Mouse (Mus musculus) hindbrain, embryonic 16.5 days (tissue): ENCODE measurements around the gene Cyp11a1. TPM values are rescaled to one million over a fixed set of nuclear protein-coding genes. Genes with fewer than 3 reads are reported as not detected.

Experiments used
- ATAC-seq: fragments of 200-750 bp; cut with Nextera tagmentation; 2 replicates; pipeline ENCODE4 v1.8.0; 2017; ENCODE audit warnings: moderate TSS enrichment, moderate library complexity
- H3K27ac ChIP-seq: fragments of 300-500 bp; sonication (generic); 2 replicates; pipeline ENCODE4 v1.5.1; 2014; ENCODE audit warnings: low read depth, mild to moderate bottlenecking, control low read depth, low read length, moderate library complexity
- H3K27me3 ChIP-seq: fragments of 300-500 bp; sonication (generic); replicated peaks from 2 replicates; pipeline ENCODE4 v1.6.1; 2014; ENCODE audit warnings: low read length; ENCODE audit not compliant: control insufficient read depth, insufficient read depth
- H3K36me3 ChIP-seq: fragments of 300-500 bp; sonication (generic); 2 replicates; pipeline ENCODE4 v1.6.1; 2014; ENCODE audit warnings: mild to moderate bottlenecking, low read length, moderate library complexity, mixed read lengths; ENCODE audit not compliant: control insufficient read depth, insufficient read depth
- H3K4me1 ChIP-seq: fragments of 300-500 bp; sonication (generic); 2 replicates; pipeline ENCODE4 v1.6.1; 2014; ENCODE audit warnings: low read depth, low read length; ENCODE audit not compliant: control insufficient read depth, insufficient read depth
- H3K4me2 ChIP-seq: fragments of 300-500 bp; sonication (generic); 2 replicates; pipeline ENCODE4 v1.6.1; 2014; ENCODE audit warnings: mild to moderate bottlenecking, low read length, control low read depth, moderate library complexity
- H3K4me3 ChIP-seq: fragments of 300-500 bp; sonication (generic); 2 replicates; pipeline ENCODE4 v1.5.1; 2014; ENCODE audit warnings: mild to moderate bottlenecking, low read length, control low read depth, moderate library complexity
- H3K9ac ChIP-seq: fragments of 300-500 bp; sonication (generic); 2 replicates; pipeline ENCODE4 v1.6.1; 2014; ENCODE audit warnings: low read depth, mild to moderate bottlenecking, control low read depth, low read length, moderate library complexity
- H3K9me3 ChIP-seq: fragments of 300-500 bp; sonication (generic); 2 replicates; pipeline ENCODE4 v1.6.1; 2014; ENCODE audit warnings: mild to moderate bottlenecking, low read length, moderate library complexity; ENCODE audit not compliant: control insufficient read depth
- whole genome bisulfite sequencing: fragments of 180-500 bp; shearing (Covaris S2); extraction: QIAGEN DNeasy Blood & Tissue Kit; methylation state at CpG from one replicate; pipeline ENCODE4 v1.1.7; 2014; 5-methylcytosine and 5-hydroxymethylcytosine counted together
- polyA plus RNA-seq: library from polyadenylated mRNA; unstranded; fragments of >200 nt; fragmentation: Nextera tagmentation; extraction: Ambion mirVana; gene quantifications from 2 replicates; pipeline ENCODE4 v1.2.1, GENCODE M21; 2015

Cyp11a1 gene
- polyA plus RNA-seq, 1 experiment from 2014 or later, result 2.4 TPM

DNA sequence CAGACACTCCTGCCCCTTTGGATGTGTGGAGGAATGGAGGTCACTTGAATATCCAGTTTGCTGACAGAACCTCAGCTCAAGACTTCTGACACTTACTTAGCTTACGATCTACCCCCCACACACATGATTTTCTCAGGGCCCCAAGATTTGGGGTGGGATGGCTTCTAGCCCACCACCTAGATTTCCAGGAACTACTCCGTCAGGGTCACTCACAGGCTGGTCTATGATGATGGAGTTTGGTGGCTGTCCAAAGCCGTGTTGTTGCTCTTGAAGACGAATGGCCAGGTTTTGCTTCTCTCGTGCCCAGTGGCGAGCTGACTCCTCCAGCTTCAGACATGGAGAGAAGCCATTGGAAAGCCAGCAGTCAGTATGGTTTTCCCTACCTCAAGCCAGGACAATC, 23.4 kb downstream of the Cyp11a1 start:
- H3K27me3 ChIP-seq, result no peaks in the 10 kb centered on the region
- WGBS, result 93% methylated on average over 6 of the region's 6 CpGs

DNA sequence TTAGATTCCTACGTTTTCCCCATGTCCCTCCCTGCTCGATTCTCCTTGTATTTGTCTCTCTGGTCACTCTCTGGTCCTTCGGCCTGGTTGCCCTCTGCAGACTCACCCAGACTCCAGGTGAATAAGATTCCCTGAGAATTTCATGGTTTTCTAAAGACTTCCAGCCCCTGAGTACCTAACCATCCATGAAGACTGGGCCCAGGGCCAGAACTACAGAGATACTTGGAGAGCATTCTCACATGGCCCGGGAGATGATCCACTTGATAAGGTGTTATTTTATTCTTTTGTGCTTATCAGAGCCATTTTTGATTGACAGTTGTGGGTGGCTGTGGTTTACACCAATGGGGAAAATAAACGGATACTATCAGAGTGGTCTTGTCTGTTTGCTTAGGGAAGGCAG, 25.7 kb downstream of the Cyp11a1 start:
- H3K27me3 ChIP-seq, result peaks cover 3% of the 10 kb centered on the region; the same call in 1 of the 2 replicates
- no peaks in the 10 kb centered on the region for H3K9me3 ChIP-seq
- H3K9ac ChIP-seq, result no peak overlapping the region
- no peak overlapping the region for H3K4me3 ChIP-seq
- no peak for ATAC-seq
- H3K4me2 ChIP-seq, result no peak overlapping the region
- no peaks in the 10 kb centered on the region for H3K36me3 ChIP-seq
- H3K27ac ChIP-seq, result no peak overlapping the region
- WGBS, result 81% methylated on average over 5 of the region's 5 CpGs
- H3K4me1 ChIP-seq, result no peaks in the 10 kb centered on the region

More for the DNA sequence above, 23.4 kb downstream of the Cyp11a1 start:
- Histone ChIP-seq H3K9me3 (no peaks in the 10 kb centered on the region), H3K4me3 (no peak overlapping the region), H3K27ac (no peak overlapping the region), H3K4me2 (no peak overlapping the region), H3K9ac (no peak overlapping the region), H3K36me3 (no peaks in the 10 kb centered on the region), H3K4me1 (no peaks in the 10 kb centered on the region)
- ATAC-seq, result no peak

DNA sequence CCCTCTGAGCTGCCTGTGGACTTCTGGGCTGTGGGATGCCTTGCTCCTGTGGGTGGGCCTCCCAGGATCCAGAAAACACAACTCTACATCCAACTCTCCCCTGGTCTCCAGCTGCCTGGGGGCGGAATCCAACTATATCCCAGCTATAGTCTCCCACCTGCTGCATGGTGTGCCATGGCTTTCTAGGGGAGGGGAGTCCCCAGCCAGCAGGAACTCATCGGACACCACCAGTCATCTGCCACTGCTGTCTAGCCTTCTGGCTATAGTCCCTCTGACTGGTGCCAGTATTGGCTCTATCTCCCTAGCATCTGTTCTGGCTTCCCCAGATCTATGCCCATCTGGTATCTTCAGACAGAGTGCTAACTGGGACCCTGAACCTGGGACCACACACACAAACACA, 29.3 kb downstream of the Cyp11a1 start:
- Histone ChIP-seq H3K9me3 (no peaks in the 10 kb centered on the region), H3K9ac (no peak overlapping the region), H3K27ac (no peak overlapping the region), H3K27me3 (peaks cover 14% of the 10 kb centered on the region), H3K4me3 (no peak overlapping the region), H3K36me3 (no peaks in the 10 kb centered on the region), H3K4me2 (no peak overlapping the region), H3K4me1 (no peaks in the 10 kb centered on the region; the same call in 1 of the 2 replicates)
- peak; percentile 53 for ATAC-seq
- 40% methylated on average over 2 of the region's 2 CpGs for WGBS

DNA sequence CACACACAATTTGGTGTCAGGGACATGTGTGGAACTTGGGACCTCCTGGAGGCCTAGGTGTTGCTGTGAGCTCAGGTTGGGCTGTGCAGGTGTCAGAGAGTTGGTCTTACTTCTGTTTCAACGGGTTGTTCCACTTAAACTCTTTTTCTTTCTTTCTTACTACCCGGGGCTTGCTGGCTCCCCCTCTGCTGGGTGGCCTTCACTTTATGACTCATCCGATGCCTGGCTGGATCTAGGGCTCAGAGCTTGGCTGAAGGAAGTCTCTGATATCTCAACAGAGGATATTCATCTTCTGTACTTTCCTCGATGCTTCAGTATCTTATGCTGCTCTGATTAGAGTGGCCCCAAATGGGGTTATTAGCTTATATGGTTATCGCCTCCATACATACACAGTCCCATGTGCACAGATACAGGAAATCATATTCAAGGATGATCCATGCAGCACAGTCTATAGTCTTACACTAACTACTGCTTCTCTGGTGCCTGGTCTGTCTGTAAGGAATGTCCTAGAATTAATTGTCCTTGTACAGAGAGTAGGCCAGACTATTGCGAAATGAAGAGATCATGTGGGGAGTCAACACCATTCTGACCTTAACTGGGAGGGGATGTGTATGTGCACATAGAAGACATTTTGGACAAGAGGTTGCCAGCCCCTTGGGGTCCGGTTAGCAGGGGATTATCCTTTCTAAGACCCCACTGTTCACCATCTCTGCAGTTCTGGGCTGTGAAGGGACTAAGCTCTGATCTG, 29.9 kb downstream of the Cyp11a1 start:
- H3K4me3 ChIP-seq, result no peak overlapping the region
- H3K9me3 ChIP-seq, result no peaks in the 10 kb centered on the region
- no peak overlapping the region for H3K4me2 ChIP-seq
- H3K4me1 ChIP-seq, result peaks cover 4% of the 10 kb centered on the region
- H3K36me3 ChIP-seq, result no peaks in the 10 kb centered on the region
- H3K27me3 ChIP-seq, result peaks cover 14% of the 10 kb centered on the region
- WGBS, result 76% methylated on average over 7 of the region's 7 CpGs
- H3K27ac ChIP-seq, result no peak overlapping the region
- ATAC-seq, result no peak
- H3K9ac ChIP-seq, result no peak overlapping the region

DNA sequence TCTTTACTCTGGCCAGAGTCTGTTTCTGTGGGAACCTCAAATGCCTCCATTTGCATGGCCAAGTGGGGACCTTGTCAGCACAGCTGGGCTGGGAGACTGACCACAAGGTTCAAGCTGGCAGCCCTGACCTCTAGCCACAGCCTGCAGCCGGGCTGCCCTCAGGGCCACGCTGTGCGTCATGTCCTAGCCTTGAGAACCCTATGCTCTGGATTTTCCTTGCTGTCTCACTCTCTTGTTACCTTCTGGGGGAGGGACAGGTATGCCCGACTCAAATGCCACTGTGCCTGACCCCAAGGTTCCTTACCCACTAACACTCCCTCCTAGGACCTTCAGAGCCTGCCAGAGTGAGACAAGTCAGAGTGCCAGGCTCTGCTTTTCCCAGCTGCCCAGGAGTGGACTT, 30.8 kb downstream of the Cyp11a1 start:
- H3K9ac ChIP-seq, result no peak overlapping the region
- H3K36me3 ChIP-seq, result no peaks in the 10 kb centered on the region
- no peak for ATAC-seq
- 87% methylated on average over 4 of the region's 4 CpGs for WGBS
- H3K9me3 ChIP-seq, result no peaks in the 10 kb centered on the region
- H3K4me1 ChIP-seq, result peaks cover 11% of the 10 kb centered on the region
- H3K4me3 ChIP-seq, result no peak overlapping the region
- peaks cover 14% of the 10 kb centered on the region for H3K27me3 ChIP-seq
- H3K4me2 ChIP-seq, result no peak overlapping the region
- no peak overlapping the region for H3K27ac ChIP-seq

DNA sequence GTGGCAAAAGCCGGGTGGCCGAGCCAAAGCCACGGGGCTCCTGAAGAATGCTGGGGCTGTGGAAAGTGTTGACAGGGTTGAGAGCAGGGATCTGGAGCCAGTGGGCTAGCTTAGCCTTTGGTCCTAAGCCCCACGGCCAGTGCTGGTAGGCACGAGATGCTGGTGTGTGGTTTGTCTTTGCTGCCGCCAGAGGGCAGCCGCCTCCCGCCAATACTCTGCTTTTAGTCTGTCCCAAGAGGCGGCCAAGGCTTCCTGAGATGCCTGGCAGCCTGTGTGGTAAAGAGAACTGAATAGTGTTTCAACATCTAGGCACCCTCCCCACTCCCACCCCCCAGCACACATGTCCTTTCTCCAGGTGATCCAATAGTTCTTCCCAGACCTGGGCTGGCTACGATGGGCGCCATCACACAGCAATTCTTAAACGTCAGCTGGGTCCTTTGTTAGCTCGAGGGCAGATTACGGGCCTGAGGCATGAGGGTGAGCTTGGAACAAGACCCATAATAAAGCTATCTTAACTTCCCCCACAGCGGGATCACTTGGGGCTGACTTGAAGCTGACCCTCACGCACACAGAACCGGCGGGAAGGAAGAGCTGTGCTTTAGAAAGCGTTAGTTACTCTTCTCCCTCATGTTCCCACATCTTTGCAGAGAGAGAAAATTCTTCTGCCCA, 32.4 kb downstream of the Cyp11a1 start:
- peaks cover 21% of the 10 kb centered on the region for H3K4me1 ChIP-seq
- peak overlapping the region; percentile 13; the same call in 1 of the 2 replicates for H3K9ac ChIP-seq
- no peak overlapping the region; the same call in 1 of the 2 replicates for H3K4me2 ChIP-seq
- H3K4me3 ChIP-seq, result no peak overlapping the region
- 28% methylated on average over 19 of the region's 19 CpGs for WGBS
- H3K27me3 ChIP-seq, result peaks cover 14% of the 10 kb centered on the region
- ATAC-seq, result peak; percentile 89
- no peaks in the 10 kb centered on the region for H3K9me3 ChIP-seq
- no peaks in the 10 kb centered on the region for H3K36me3 ChIP-seq
- H3K27ac ChIP-seq, result no peak overlapping the region

DNA sequence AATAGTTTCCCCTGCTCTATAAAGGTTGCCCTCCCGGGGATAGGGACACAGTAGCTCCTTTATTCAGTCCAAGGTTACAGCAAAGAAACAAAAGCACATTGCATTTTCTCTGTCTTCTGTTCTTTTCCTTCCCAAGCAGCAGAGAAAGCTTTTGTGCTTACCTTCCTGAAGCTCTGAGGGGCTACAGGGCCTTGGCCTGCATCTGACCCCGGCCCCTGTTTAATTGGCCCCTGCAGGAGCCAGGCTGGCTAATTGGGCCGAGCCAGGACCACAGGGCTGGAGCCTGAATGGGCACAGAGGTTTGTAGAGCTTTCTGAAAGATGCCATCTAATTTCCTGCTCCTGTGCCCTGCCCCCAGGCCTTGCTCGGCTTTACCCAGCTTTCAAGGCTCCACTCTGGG, 34.8 kb downstream of the Cyp11a1 start:
- Histone ChIP-seq H3K27ac (no peak overlapping the region), H3K36me3 (no peaks in the 10 kb centered on the region), H3K9me3 (no peaks in the 10 kb centered on the region), H3K4me2 (no peak overlapping the region), H3K27me3 (peaks cover 14% of the 10 kb centered on the region), H3K4me3 (no peak overlapping the region), H3K9ac (peak overlapping the region; percentile 36; the same call in 1 of the 2 replicates), H3K4me1 (peaks cover 33% of the 10 kb centered on the region)
- 20% methylated on average over 4 of the region's 4 CpGs for WGBS
- no peak for ATAC-seq

DNA sequence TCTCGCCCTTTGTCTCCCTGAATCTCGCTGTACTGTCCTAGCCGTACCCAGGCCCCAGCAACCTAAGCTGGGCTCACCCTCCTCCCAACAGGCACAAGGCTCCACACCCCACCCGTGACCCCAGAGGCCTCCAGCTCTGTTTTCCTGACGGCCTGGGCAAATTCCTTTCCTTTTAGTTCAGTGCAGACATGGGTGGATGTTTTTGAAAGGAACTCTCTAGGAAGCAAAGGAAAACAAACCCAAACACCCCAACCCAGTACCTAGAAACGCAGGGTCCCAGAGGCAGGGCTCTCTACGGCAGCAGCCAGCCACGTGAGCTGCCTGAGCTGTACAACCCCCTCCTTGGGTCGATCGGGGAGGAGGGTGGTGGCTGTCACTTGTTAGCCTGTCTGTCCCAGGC, 36.2 kb downstream of the Cyp11a1 start:
- Histone ChIP-seq H3K9ac (0 out of 2 replicates have a peak overlapping the region, but pooled peaks have one; percentile 17), H3K27ac (no peak overlapping the region), H3K4me1 (peaks cover 33% of the 10 kb centered on the region), H3K9me3 (no peaks in the 10 kb centered on the region), H3K27me3 (peaks cover 7% of the 10 kb centered on the region), H3K4me2 (no peak overlapping the region), H3K36me3 (no peaks in the 10 kb centered on the region), H3K4me3 (no peak overlapping the region)
- WGBS, result 24% methylated on average over 10 of the region's 10 CpGs
- no peak for ATAC-seq

DNA sequence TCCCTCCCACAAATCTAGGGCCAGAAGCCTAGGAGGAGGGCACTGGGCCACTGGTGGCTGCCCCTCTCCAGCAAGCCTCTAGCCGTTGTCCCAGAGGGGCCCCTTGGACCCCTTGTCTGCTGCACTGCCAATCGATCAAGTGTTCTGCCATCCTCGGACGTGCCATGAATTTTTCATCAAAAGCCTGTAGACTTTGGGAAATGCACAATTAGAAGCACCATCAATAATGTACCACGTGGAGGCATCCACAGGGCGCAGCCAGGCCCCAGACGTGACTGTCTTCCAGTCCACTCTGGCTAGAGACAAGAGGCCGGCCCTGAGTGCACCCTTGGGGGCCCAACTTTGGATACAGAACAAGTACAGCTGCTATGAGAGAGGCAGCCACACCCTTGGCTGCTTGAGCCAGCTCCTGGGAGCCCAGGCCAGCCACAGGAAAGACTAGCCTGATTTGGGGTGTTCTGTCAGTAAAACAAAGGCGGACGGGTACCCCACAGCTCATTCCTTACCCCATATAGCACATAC, 37.3 kb downstream of the Cyp11a1 start:
- Histone ChIP-seq H3K9ac (no peak overlapping the region), H3K27me3 (no peaks in the 10 kb centered on the region), H3K4me1 (peaks cover 41% of the 10 kb centered on the region), H3K9me3 (no peaks in the 10 kb centered on the region), H3K36me3 (no peaks in the 10 kb centered on the region), H3K4me2 (no peak overlapping the region), H3K4me3 (no peak overlapping the region), H3K27ac (no peak overlapping the region)
- 0 out of 2 replicates have a peak, but pooled peaks have one; percentile 19 for ATAC-seq
- WGBS, result 48% methylated on average over 10 of the region's 10 CpGs
